Mouse (Mus musculus): ENCODE data around the gene Syce3. TPM values are rescaled to one million over a fixed set of nuclear protein-coding genes. Genes with fewer than 3 reads are reported as not detected.

Gene Syce3
- polyA plus RNA-seq, 1 experiment from 2014 or later: not detected

DNA sequence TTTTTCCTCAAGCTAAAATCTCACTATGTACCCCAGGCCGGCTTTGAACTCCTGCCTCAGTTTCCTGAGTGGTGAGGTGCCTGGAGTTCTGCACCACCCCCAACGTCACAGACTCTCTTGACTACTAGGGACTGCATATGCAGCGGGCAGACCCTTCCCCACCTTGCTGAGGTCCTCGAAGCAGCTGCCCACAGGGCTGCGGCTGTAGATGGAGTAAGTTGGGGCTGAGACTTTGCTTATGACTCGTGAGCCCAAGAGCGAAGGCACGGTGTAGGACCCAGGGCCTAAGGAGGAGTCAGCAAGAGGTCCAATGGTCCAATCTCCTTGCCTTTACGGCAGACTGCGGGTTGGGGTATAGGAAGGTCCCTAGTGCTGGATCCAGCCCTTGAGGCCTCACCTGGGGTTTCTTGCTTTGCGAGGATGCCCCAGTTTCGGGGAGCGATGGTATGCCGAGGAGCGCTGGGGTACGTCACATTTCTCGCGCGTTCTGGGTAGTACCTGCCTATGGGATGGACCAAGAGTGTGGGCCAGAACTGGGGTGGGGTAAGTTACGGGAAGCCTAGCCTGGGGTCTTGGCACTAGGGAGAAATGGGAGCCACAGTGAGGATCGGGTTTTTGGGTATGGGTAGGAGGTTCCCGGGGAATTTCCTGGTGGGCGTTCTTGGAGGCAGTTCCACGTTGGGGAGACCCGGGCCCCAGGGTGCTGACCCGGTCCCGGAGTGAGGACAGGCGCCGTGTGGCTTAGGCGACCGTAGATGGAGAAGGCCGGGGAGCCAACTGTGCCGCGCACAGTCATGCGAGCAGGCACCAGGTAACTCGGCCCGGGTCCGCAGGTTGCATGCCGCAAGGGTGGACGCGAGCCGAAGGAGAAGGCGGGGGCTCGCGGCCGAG lies 32.1 kb downstream of the Syce3 start:
- H3K36me3 ChIP-seq (ENCODE audit: insufficient read depth): no peaks in the 10 kb centered on the region
- 0 out of 2 replicates have a peak overlapping the region, but pooled peaks have one; percentile 7 for H3K9ac ChIP-seq
- peak; percentile 8 for DNase-seq
- peaks cover 6% of the 10 kb centered on the region for H3K4me1 ChIP-seq (ENCODE audit: insufficient read depth)
- WGBS: 12% methylated on average over 43 of the region's 46 CpGs
- H3K27me3 ChIP-seq (ENCODE audit: insufficient read depth, low read length): peaks cover 44% of the 10 kb centered on the region
- H3K9me3 ChIP-seq (ENCODE audit: low read depth, low read length): no peaks in the 10 kb centered on the region
- peak overlapping the region; percentile 65 for H3K4me2 ChIP-seq
- H3K4me3 ChIP-seq (ENCODE audit: low read depth, low read length): peak overlapping the region; percentile 34
- ATAC-seq (ENCODE audit: insufficient read depth): no peak
- no peak for TF ChIP-seq CTCF (IDR thresholded peaks at IDR 0.05; ENCODE audit: low read depth)
- no peak overlapping the region for H3K27ac ChIP-seq (ENCODE audit: low read depth)

DNA sequence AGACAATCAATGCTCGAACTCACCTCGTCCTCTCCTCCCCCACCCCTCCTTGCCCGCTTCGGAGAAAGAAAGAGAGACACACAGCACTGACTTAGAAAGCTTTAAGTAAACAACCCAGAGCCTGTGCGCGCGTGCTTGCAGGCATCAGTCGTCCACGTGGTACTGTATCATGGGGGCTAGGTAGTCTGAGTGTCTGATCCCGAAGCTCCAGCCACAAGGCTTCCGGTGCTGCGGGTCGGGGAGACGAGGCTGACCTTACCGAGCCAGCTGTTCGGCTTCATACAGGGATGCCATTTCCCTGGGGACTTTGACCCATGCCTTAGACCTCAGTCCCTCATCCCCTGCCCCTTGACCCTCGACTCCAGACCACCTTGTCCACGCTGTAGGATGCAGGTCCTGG lies 32.9 kb downstream of the Syce3 start:
- peak overlapping the region; percentile 33; the same call in 1 of the 2 replicates for H3K4me2 ChIP-seq
- no peak overlapping the region for H3K4me3 ChIP-seq (ENCODE audit: low read depth, low read length)
- no peak for DNase-seq
- H3K27me3 ChIP-seq (ENCODE audit: insufficient read depth, low read length): peaks cover 44% of the 10 kb centered on the region
- H3K27ac ChIP-seq (ENCODE audit: low read depth): no peak overlapping the region
- WGBS: 1% methylated on average over 18 of the region's 18 CpGs
- ATAC-seq (ENCODE audit: insufficient read depth): no peak
- H3K9ac ChIP-seq: no peak overlapping the region
- TF ChIP-seq CTCF (IDR thresholded peaks at IDR 0.05; ENCODE audit: low read depth): no peak
- H3K4me1 ChIP-seq (ENCODE audit: insufficient read depth): peaks cover 6% of the 10 kb centered on the region
- H3K36me3 ChIP-seq (ENCODE audit: insufficient read depth): peaks cover 6% of the 10 kb centered on the region
- no peaks in the 10 kb centered on the region for H3K9me3 ChIP-seq (ENCODE audit: low read depth, low read length)

DNA sequence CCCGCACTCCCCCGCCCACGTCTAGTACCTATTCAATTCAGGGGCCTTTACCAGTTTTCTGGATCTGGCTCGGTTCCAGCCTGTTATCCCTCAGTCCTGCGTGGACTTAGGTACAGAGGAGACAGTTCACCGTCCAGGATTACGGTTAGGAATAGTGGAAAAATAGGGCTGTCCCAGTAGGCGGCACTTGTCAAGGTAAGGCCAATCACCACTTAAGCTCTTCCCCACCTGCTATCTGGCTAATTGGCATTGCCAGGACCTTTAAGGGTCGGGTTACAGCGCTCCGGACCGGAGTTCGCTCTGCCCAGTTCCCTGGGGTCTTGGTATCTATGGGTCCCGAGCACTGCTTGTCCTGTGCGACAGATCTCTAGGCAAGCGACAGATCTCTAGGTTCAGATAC lies 33.3 kb downstream of the Syce3 start, which contains the start of gene Tymp:
Gene Tymp (minus strand): TSS at position 83 of the 400 bp plus-strand sequence.
- WGBS: 17% methylated on average over 16 of the region's 16 CpGs
- Histone ChIP-seq H3K36me3 (ENCODE audit: insufficient read depth) (peaks cover 10% of the 10 kb centered on the region), H3K9ac (no peak within 1 kb of the TSS), H3K9me3 (ENCODE audit: low read depth, low read length) (no peaks in the 10 kb centered on the region), H3K4me3 (ENCODE audit: low read depth, low read length) (no peak within 1 kb of the TSS), H3K4me1 (ENCODE audit: insufficient read depth) (peaks cover 6% of the 10 kb centered on the region), H3K4me2 (peak within 1 kb of the TSS; percentile 33; the same call in 1 of the 2 replicates), H3K27me3 (ENCODE audit: insufficient read depth, low read length) (peaks cover 44% of the 10 kb centered on the region), H3K27ac (ENCODE audit: low read depth) (no peak within 1 kb of the TSS)
- ATAC-seq (ENCODE audit: insufficient read depth): no peak
- no peak for DNase-seq
- TF ChIP-seq CTCF (IDR thresholded peaks at IDR 0.05; ENCODE audit: low read depth): no peak

DNA sequence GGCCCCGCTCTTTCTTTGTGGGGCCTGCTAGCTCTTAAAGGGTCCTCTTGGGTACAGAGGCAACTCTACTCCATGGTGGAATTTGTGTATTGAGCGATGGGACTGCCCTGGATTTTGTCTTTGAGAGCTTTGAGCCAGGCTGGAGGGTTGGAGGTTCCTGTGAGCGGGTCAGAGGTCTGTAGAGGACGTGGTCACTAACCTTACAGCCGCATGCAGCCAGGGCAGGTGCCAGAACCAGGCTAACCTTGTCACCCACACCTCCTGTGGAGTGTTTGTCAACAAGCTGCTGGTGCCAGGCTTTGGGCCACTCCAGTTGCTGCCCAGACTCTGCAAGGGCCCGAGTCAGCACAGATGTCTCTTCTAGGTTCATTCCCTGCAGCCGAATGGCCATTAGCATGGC lies 34.3 kb downstream of the Syce3 start:
- H3K4me2 ChIP-seq: no peak overlapping the region
- ATAC-seq (ENCODE audit: insufficient read depth) (no peak), DNase-seq (no peak)
- H3K4me3 ChIP-seq (ENCODE audit: low read depth, low read length): no peak overlapping the region
- peaks cover 19% of the 10 kb centered on the region for H3K36me3 ChIP-seq (ENCODE audit: insufficient read depth)
- 73% methylated on average over 7 of the region's 7 CpGs for WGBS
- H3K27ac ChIP-seq (ENCODE audit: low read depth): no peak overlapping the region
- H3K9ac ChIP-seq: no peak overlapping the region
- H3K9me3 ChIP-seq (ENCODE audit: low read depth, low read length): no peaks in the 10 kb centered on the region
- peaks cover 6% of the 10 kb centered on the region for H3K4me1 ChIP-seq (ENCODE audit: insufficient read depth)
- TF ChIP-seq CTCF (IDR thresholded peaks at IDR 0.05; ENCODE audit: low read depth): no peak
- peaks cover 44% of the 10 kb centered on the region for H3K27me3 ChIP-seq (ENCODE audit: insufficient read depth, low read length)

DNA sequence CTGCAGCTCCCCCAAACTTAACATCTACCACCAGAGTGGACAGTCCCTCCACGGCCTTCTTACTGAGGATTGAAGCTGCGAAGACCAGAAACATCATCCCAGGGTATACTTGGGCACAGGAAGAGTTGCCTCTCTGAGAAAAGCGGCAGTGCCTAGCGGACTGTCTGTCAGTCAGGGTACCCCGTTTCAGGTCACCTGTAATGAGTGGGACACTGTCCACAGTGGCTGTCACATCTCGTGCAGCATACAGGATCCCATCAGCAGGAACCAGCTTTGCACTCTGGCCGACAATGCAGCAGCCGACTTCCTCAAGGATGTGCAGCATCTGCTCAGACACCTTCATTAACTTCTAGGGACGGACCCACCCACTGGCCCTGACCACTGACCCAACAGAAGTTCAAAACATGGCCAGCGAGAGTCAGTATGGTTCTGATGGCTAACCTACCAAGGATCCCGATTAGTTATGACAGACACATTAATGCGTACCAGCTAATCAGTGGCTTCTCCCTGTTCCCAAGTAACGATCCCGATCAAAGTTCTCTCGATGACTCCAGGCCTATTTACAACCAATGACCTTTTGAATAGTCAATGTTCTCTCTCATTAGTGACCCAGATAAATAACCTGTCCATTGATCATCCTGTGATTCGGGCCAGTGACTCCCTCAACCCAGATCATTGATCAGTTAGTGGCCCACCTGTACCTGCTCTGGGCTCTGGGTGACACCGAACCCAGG lies 35.3 kb downstream of the Syce3 start:
- H3K36me3 ChIP-seq (ENCODE audit: insufficient read depth): peaks cover 30% of the 10 kb centered on the region
- no peak overlapping the region; the same call in 1 of the 2 replicates for H3K4me2 ChIP-seq
- 92% methylated on average over 17 of the region's 17 CpGs for WGBS
- no peak for ATAC-seq (ENCODE audit: insufficient read depth)
- H3K4me3 ChIP-seq (ENCODE audit: low read depth, low read length): no peak overlapping the region
- no peak for DNase-seq
- TF ChIP-seq CTCF (IDR thresholded peaks at IDR 0.05; ENCODE audit: low read depth): no peak
- peaks cover 39% of the 10 kb centered on the region for H3K27me3 ChIP-seq (ENCODE audit: insufficient read depth, low read length)
- H3K27ac ChIP-seq (ENCODE audit: low read depth): no peak overlapping the region
- no peak overlapping the region for H3K9ac ChIP-seq
- no peaks in the 10 kb centered on the region for H3K9me3 ChIP-seq (ENCODE audit: low read depth, low read length)
- H3K4me1 ChIP-seq (ENCODE audit: insufficient read depth): peaks cover 6% of the 10 kb centered on the region

DNA sequence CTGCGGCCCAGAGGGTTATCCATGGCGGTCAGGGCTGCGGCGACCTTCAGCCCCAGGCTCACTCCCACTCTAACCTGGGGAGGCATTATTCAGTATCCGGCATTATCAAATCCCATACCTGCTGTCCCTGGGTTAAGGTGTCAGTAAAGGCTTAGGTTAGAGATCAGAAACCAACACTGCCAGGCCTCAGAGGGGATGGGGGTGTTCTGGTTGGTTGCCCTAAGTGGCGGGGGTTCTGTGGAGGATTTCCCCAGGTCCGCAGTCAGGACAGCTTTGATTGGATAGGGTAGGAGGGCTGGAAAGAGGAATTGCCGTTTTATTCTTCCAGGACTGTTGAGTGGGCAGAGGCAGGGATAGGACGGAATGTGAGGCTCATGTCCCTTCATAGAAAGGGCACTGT lies 36.0 kb downstream of the Syce3 start:
- 45% methylated on average over 9 of the region's 9 CpGs for WGBS
- Histone ChIP-seq H3K4me1 (ENCODE audit: insufficient read depth) (peaks cover 6% of the 10 kb centered on the region), H3K4me2 (peak overlapping the region; percentile 89), H3K9me3 (ENCODE audit: low read depth, low read length) (no peaks in the 10 kb centered on the region), H3K27me3 (ENCODE audit: insufficient read depth, low read length) (peaks cover 32% of the 10 kb centered on the region), H3K27ac (ENCODE audit: low read depth) (0 out of 2 replicates have a peak overlapping the region, but pooled peaks have one; percentile 92), H3K36me3 (ENCODE audit: insufficient read depth) (peaks cover 36% of the 10 kb centered on the region), H3K9ac (peak overlapping the region; percentile 74), H3K4me3 (ENCODE audit: low read depth, low read length) (peak overlapping the region; percentile 66)
- no peak for TF ChIP-seq CTCF (IDR thresholded peaks at IDR 0.05; ENCODE audit: low read depth)
- no peak for ATAC-seq (ENCODE audit: insufficient read depth)
- DNase-seq: no peak

Data from lung, embryonic 14.5 days (tissue).